Mouse (Mus musculus) right cerebral cortex, adult 18-20 months (tissue): ENCODE data around the gene Spag16.
"Not testable (repeated sequence)": the region's sequence is repeated elsewhere in the genome, so short reads cannot be mapped to it uniquely, and the experiment has no call there.

Source experiments
- DNase-seq: peaks from one replicate; pipeline ENCODE4 v3.0.0; 2022; ENCODE audit warnings: mixed read lengths

Spag16 gene

DNA sequence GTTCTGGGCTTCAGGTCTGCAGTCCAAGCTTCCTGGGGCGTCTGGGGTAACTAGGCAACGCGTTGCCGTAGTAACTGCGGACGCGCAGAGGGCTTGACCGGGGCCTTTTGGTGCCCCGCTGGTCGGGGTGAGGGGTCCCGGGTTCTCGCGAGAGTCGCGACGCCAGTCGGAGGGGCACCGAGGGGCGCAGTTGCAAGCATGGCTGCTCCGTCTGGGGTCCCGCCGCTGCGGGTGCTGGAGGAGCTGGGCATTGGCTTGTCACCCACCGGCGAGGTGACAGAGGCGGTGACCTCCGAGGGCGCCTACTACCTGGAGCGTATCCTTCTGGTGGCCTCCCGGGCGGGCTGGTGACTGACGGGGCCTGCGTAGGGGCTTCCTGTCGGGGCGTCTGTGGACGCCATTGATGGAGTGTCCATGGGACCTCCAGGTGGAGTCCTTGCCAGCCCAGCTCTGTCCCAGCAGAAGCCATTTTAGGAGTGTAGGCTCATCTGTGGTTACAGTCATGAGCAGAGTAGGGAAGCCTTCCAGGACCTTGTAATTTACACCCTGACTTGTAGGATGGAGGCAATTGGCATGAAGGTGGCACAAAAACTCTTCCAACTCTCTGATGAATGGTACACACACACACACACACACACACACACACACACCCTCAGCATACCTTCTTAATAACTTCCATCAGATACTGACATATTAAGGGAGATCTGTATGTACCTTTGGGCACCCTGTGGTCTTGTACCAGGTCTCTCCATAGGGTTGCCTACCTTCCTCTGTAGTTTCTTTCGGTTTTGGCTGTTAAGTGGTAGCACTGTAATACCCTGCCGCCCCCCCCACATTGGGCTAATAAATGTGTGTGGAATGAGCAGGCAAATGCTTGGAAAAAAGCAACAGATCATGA, at the start of gene Spag16:
Gene Spag16 (plus strand): TSS at position 165 of the 898 bp plus-strand sequence.
- DNase-seq, result peak; percentile 7

DNA sequence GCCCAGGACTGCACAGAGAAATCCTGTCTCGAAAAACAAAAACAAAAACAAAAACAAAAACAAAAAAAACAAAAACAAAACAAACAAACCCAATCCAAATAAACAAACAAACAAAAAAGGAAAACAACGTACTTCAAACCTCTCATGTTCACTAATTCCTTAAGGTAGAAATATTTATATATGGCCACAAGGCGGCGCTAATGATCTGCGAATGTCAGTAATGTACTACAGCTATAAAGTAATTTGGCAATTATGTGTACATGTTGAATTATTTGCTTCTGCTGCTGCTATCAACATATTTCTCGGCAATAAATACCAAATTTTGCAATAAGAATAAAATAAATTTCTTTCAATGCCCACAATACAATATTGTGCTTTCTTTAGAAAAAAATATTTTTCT, 41.6 kb upstream of the Spag16 start:
- peak; percentile 38 for DNase-seq

GRCm38 (mm10) chr1:69786716-69787115, 40.1 kb upstream of the Spag16 start:
- no peak for DNase-seq

DNA sequence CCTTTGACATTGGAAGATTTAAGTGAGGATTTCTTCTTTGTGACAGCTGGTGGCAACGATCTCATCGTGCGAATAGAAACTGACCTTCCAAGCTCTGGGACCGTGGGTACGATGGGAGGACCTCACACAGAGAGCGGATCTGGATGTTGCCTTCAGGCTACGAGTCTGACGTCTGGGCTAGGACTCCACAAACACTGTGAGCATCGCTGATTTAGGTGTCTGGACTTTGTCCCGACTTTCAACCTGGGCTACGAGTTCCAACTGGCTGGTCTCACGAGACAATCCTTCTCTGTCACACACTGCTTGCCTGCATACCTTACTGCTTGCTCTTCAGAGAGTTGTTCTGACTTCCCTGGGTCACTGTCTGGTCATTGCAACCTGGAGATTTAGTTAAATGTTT, 39.4 kb upstream of the Spag16 start:
- no peak for DNase-seq

DNA sequence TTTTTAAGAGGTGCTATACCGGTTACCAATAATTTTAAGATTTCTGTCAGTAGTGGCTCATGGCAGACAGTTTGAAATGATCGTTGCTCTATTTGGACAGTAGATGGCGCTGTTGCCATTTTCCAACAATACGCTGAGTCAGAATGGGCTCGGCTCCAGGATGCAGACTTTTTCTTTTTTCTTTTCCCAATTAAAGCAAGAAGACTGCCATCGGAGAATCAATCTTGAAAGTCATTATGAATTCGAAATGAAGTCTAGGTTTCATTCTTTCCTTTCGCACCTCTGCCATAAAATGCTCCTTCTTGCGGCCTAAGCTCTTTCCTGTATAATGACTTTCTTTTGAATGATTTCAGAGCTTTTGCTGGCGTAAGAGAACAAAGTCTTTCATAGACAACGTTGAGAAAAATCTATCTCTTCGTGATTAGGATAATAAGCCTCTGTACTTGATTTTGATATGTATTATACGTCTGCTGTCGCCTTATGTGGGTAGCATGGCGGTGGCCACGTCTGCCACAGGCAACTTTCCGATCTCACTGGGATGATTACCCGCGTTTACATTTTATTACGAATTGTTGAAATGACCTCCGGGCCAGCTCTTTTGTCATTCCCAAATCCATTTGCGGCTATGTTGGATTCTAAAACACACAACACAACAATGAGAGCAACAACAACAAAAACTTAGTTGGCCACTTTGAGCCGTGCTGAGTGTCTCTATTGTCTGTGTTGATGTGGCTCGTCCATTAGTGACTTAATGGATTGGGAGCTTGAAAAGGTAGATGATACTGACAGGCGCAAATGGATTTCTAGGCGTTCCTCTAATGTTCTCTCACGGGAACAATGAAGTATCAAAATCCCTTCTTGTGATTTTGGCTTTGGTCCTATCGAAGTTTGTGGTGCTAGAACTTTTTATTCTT, 36.2 kb upstream of the Spag16 start:
- peak; percentile 65 for DNase-seq

- no peak for DNase-seq
Measured at GRCm38 (mm10) chr1:69798948-69799565, 27.7 kb upstream of the Spag16 start.

DNA sequence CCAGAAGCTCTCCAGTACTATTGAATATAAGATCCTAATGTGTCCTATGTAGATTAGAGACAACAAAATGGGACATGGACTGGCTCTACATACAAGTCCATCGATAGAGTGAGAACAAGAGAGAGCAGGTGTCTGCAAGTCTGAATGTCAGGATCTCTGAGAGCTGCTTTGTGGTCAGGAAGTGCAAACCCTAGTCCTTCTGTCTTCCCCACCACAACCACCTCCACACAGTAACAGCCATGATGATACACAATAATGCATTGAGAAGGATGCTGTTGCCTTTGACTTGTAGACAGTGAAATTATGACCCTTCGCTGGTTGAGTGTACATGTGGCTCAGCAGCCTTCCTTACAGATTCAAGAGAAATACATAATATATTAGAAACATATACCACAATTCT, 16.6 kb upstream of the Spag16 start:
- DNase-seq, result no peak

DNA sequence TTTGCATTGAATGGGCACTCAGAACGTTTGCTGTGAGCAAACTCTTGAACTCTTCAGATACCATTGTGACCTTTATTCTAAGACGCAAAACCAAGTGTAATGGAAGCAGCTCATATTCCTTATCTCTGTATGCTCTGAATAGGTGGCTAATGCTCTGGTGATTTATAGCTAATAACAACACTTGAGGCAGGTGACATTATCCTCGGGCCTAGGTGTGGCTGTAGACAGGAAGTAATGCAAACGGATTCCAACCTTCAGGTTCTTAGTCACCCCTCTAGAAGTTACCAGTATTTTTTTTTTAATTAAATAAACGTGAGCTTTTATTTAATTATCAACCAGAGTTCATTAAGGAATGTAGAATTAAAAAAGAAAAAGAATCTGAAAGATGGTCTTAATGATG, 1.1 kb upstream of the Spag16 start:
- DNase-seq, result not testable (repeated sequence)

DNA sequence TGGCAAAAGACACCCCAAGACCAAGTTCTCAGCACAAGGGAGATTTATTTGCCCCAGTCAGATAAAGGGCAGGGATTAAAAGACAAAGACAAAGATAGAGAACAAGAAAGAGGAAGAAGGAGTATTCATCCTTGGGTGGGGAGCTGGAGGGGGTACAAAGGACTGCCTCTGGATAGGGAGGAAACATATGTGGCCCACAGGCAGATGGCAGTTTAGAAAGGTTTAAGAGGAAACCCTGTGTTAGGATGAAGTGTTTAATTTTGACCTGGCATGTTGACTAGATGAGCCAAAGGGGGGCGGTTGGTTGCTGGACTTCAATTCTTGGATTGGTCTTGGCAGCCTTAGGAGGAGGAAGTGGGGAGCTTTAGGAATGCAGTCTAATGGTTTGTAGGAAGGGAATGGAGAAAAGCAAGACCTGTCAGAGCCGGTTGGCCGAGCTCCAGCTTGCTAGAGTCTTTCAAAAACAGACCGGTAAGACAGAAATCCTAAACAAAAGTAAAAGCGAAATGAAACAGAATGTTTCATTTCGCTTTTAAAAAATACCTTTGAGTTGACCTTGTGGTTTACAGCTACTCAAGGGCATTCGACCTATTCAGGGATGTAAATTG, 2.2 kb downstream of the Spag16 start:
- DNase-seq, result no peak

DNA sequence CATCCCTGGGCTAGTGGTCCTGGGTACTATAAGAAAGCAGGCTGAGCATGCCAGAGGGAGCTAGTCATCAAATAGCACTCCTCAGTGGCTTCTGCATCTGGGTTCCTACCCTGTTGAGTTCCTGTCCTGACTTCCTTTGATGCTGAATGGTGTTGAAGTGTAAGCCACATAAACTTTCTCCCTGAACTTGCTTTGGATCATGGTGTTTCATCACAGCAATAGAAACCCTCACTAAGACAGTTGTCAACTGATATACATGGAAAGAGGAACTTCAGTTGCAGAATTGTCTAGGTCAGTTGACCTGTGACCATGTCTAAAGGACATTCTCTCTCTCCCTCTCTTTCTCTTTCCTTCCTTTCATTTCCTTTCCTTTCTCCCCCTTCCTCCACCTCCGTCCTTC, 3.8 kb downstream of the Spag16 start:
- DNase-seq, result no peak

DNA sequence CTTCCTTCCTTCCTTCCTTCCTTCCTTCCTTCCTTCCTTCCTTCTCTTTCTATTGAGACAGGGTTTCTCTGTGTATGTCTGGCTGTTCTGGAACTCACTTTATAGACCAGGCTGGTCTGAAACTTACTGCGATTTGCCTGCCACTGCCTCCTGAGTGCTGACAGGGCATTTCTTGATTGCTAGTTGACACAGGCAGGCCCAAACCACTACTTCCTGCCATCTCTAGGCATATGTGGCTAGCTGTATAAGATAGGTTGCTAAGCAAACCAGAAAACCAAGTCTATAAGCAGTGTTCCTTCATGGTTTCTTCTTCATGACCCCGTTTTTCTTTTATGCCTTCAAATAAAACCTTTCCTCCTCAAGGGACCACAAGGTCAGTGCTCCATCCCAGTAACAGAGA, 4.2 kb downstream of the Spag16 start:
- no peak for DNase-seq

- not testable (repeated sequence) for DNase-seq
Measured at GRCm38 (mm10) chr1:69833476-69833875, 6.7 kb downstream of the Spag16 start.

- no peak for DNase-seq
Measured at GRCm38 (mm10) chr1:69853436-69853835, 26.7 kb downstream of the Spag16 start.

GRCm38 (mm10) chr1:69867776-69868175, 41.0 kb downstream of the Spag16 start:
- no peak for DNase-seq

DNA sequence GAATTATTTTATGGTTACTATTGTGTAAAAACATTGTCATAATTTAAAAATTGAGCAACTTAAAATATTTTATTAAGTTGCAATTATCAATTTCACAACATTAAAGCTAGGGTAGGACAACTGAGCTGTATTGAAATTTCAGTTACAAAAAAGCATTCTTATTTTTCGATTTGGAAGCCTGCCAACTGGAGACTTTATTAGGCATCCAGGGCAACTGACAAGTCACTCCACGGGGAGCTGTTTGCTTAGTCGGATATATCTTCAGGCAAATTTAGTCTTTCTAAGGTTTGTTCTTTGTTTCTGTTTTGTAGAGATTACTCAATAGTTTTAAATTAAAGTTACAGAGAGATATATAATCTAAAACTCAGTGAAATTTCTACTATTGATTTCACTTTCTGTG, 129.8 kb downstream of the Spag16 start:
- DNase-seq, result no peak

- DNase-seq, result no peak
Measured at GRCm38 (mm10) chr1:69996874-69997273, 170.1 kb downstream of the Spag16 start.

GRCm38 (mm10) chr1:70012991-70013390, 186.2 kb downstream of the Spag16 start:
- peak; percentile 46 for DNase-seq

GRCm38 (mm10) chr1:70037384-70037783, 210.6 kb downstream of the Spag16 start:
- DNase-seq, result no peak

- DNase-seq, result no peak
Measured at GRCm38 (mm10) chr1:70067404-70067803, 240.6 kb downstream of the Spag16 start.

DNA sequence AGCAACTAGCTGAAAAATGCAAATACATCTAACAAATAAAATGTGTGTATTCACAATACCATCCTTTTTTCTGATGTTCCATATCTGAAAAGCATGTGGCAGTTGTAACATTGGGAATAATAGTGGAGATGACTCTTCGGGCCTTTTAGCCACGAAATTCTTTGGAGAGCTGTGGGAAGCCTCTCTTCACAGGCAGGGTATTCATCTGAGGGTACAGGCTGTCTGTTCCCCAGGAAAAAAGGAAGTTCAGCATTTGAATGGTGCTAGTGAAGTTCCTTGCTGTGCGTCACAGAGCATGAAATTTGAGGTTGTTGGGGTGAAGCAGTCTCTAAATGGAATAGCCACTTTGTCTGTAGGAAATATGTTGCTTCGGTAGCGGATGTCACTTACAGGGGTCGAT, 246.7 kb downstream of the Spag16 start:
- DNase-seq, result no peak

DNA sequence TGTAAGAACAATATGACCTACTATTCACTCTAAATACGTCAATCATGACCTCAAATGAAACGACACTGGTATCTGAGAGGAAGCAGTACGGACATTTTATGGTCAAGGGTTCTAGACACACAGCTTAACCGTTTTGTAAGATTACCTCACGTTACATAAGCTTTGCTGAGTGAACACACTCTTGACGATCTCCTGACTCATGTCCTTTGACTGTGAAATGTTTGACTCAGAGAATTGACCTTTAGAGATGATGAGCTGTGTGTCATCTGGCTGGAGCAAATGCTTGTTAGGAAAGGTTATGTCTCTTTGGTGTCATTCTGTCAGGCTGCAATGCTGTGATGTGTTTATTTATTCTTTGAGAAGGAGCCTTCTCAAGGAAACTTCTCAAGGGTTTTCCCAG, 252.0 kb downstream of the Spag16 start:
- DNase-seq, result no peak

DNA sequence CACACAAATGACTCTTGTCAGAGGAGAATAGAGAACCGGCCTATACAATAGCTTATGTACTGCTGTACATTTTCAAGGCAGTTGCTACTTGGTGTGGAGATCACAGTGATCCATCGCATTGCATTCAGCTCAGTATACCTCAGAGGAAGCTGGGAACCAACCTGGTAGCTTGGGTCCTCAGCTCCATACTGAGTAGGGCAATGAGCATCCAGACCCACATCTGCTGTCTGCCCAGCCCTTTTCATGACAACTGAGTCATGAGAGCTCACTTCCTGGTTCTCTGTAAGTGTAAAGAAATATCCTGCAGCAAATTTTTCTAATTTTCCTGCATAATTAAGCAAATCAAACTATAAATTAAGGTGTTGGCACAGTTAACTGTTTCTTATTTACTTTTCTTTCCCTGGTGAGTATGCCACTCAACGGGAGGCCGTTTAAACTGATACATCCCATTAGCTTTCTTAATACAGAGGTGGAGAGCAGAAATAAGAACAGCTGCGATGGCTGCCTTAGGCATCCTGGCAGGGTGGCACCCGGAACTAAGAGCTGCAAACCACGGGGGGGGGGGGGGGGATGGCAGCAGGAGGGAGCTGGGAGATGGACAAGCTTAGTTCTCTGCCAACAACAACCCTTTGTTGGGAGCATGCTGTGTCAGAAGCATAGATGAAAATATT, 255.6 kb downstream of the Spag16 start:
- no peak for DNase-seq
